Mouse (Mus musculus) ES-E14 (cell line): ENCODE results near the gene Gpr3. TPM values are rescaled to one million over a fixed set of nuclear protein-coding genes. Genes with fewer than 3 reads are reported as not detected.
A peak's percentile ranks its signal among the peaks of the same experiment; 100 is the strongest.

Source experiments
- DNase-seq: peaks from one replicate; pipeline ENCODE4 v3.0.0-alpha.2; 2013; ENCODE audit warnings: low read depth, low spot score
- H3K27ac ChIP-seq: 2 replicates; pipeline ENCODE4 v1.5.1; 2012; ENCODE audit warnings: low read depth, mild to moderate bottlenecking, low read length, moderate library complexity, mixed read lengths; ENCODE audit not compliant: poor library complexity, insufficient read depth, severe bottlenecking
- H3K36me3 ChIP-seq: 2 replicates; pipeline ENCODE4 v1.6.1; 2012; ENCODE audit warnings: mild to moderate bottlenecking, low read length, moderate library complexity, mixed read lengths; ENCODE audit not compliant: control insufficient read depth, poor library complexity, insufficient read depth, severe bottlenecking
- H3K4me1 ChIP-seq, 2 experiments: fragments of 150-350 bp in 1 of 2; sonication (generic) in 1 of 2; 2 replicates each; pipeline ENCODE4 v1.6.1; 2012; ENCODE audit warnings: low read length in 2 of 2, mild to moderate bottlenecking in 1 of 2, mixed read lengths in 1 of 2; ENCODE audit not compliant: control insufficient read depth in 2 of 2, insufficient read depth in 2 of 2, poor library complexity in 1 of 2
- H3K4me3 ChIP-seq, 2 experiments: fragments of 150-350 bp in 1 of 2; sonication (generic) in 1 of 2; 2 replicates each; pipeline ENCODE4 v1.5.1; 2012; ENCODE audit warnings: low read length in 2 of 2, low read depth in 1 of 2, mild to moderate bottlenecking in 1 of 2, mixed read lengths in 1 of 2; ENCODE audit not compliant: insufficient read depth in 1 of 2, poor library complexity in 1 of 2, severe bottlenecking in 1 of 2
- H3K9ac ChIP-seq: 2 replicates; pipeline ENCODE4 v1.6.1; 2012; ENCODE audit warnings: low read depth, mild to moderate bottlenecking, low read length, mixed read lengths; ENCODE audit not compliant: poor library complexity, insufficient read depth, severe bottlenecking
- H3K9me3 ChIP-seq: fragments of 150-350 bp; sonication (generic); 2 replicates; pipeline ENCODE4 v1.6.1; 2012; ENCODE audit warnings: low read depth, mild to moderate bottlenecking, low read length; ENCODE audit not compliant: control insufficient read depth, insufficient read depth
- CHD2 ChIP-seq: IDR thresholded peaks from 2 replicates; pipeline ENCODE4 v1.6.1; 2014; ENCODE audit warnings: mild to moderate bottlenecking, low read depth, low read length, inconsistent platforms
- HCFC1 ChIP-seq: IDR thresholded peaks from 2 replicates; pipeline ENCODE4 v1.6.1; 2012; ENCODE audit warnings: low read length, inconsistent platforms, borderline replicate concordance; ENCODE audit not compliant: insufficient read depth
- MAFK ChIP-seq: IDR thresholded peaks from 2 replicates; pipeline ENCODE4 v1.6.1; 2014; ENCODE audit warnings: mild to moderate bottlenecking, low read depth, low read length, inconsistent platforms; ENCODE audit not compliant: insufficient read depth
- ZC3H11A ChIP-seq: IDR thresholded peaks from 2 replicates; pipeline ENCODE4 v1.6.1; 2012; ENCODE audit warnings: low read depth, mild to moderate bottlenecking, inconsistent platforms, low read length, borderline replicate concordance
- ZNF384 ChIP-seq: IDR thresholded peaks from 2 replicates; pipeline ENCODE4 v1.6.1; 2012; ENCODE audit warnings: low read depth, low read length, inconsistent platforms
- in situ Hi-C, 2 experiments: fragments of 600-800 bp; cut with MboI; formaldehyde crosslinking; loops; one replicate each; pipeline ENCODE4 v1.15.1; 2025; ENCODE audit warnings: low sequenced_read_pairs in 2 of 2, inconsistent platforms in 1 of 2; ENCODE audit not compliant: unreplicated experiment in 2 of 2
- total RNA-seq: library from RNA; depleted of rRNA; stranded (reverse); fragments of 300-350 nt; gene quantifications from 2 replicates; pipeline ENCODE4 v1.2.3, GENCODE M21; 2012

Gpr3 gene
- total RNA-seq, 1 experiment = 0.85 TPM

DNA sequence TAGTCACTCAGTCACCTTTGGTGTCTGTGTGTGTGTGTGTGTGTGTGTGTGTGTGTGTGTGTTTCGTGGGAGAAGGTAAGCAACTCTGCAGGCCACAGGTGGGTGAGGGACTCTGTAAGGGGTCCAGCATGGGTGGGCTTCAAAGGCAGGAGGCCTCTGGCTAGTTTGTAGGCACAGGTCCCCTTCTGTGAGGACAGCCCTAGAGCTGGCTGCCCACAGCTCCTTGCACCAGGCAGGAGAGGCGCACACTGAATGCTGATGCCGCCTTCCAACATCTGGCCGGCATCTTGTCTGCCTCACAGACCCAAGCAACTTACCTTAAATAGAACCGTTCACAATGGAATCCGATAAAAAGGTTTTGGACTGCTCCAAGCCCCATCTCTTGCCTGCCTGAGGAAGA is 12.6 kb downstream of the Gpr3 start:
- no peak for TF ChIP-seq ZC3H11A
- TF ChIP-seq CHD2 = no peak
- no peak for TF ChIP-seq ZNF384
- TF ChIP-seq MAFK = no peak
- TF ChIP-seq HCFC1 = no peak
- DNase-seq = no peak
- H3K36me3 ChIP-seq = peaks cover 16% of the 10 kb centered on the region
- H3K4me1 ChIP-seq = peaks cover 12 to 43% of the 10 kb centered on the region in 2 experiments
- no peak overlapping the region for H3K4me3 ChIP-seq
- peak overlapping the region; percentile 38; the same call in 1 of the 2 replicates for H3K9ac ChIP-seq
- in situ Hi-C loops = no loop called here
- H3K27ac ChIP-seq = no peak overlapping the region
- no peaks in the 10 kb centered on the region for H3K9me3 ChIP-seq

DNA sequence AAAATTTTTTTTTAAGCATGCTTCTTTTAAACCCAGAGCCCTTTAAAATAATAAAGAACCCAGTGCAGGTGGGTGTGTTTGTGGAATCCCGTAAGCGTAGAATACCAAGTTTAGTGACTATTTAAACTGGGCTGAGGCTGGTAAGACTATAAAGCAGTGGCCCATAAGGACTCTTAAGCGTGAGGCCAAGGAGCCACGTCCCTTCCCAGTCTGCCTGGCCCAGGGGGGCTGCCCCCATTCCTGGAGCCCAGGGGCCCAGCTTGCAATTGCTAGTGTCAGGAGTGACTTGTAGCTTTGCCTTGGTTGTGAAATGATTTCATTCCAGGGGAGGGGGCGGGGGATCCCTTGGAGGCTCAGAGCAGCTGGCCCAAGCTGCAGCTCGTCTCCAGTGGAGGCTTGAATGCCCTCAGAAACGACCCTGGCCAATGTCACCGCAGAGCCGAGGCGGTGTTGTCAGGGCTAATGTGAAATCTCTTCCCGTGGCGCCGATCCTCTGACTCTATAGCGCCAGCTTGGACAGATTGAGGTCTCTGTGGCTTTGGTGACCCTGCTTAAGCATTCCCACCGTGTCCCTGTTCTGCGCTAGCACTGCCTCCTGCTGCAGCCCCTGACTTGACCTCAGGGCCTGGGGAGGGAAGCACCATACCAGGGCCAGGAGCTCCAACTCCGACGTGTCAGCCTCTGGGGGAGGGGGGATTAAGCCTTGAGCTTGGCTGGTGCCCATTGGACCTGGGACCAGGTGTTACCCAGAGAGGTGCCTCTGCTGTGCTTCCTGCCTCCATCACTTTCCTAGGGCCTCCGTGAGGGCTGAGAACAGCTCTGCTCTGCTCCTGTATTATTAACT is 13.8 kb downstream of the Gpr3 start:
- no peak overlapping the region; the same call in 1 of the 2 replicates for H3K9ac ChIP-seq
- no peak for DNase-seq
- H3K4me3 ChIP-seq = no peak overlapping the region
- TF ChIP-seq MAFK (no peak), ZNF384 (no peak), HCFC1 (no peak)
- H3K9me3 ChIP-seq = no peaks in the 10 kb centered on the region
- in situ Hi-C loops = no loop called here
- H3K36me3 ChIP-seq = peaks cover 22% of the 10 kb centered on the region
- H3K27ac ChIP-seq = no peak overlapping the region
- peaks cover 12 to 48% of the 10 kb centered on the region in 2 experiments for H3K4me1 ChIP-seq

DNA sequence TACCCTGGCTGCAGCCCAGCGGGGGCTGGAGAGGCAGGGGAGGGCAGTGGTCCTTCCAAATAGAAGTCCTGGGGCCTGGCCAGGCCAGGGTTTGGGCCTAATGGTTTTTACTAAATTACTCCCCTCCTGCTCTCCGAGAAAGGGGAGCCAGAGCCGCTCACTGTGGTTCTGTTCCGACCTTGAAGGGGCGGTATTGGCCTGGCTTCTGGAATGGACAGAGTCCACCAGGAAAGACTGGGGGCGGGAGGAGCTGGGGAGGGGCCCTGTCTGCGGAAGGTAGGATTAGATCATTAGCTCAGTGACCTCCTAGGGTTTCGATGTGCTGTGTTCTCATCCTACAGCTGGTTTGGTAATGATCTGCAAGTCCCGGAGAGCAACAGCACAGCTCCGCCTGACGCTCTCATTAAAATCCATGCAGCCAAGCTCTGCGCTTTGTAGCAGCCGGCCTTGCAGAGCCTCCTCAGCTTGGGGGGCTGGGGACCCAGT is 14.5 kb downstream of the Gpr3 start:
- Histone ChIP-seq H3K9ac (no peak overlapping the region), H3K27ac (no peak overlapping the region), H3K9me3 (no peaks in the 10 kb centered on the region), H3K4me3 (no peak overlapping the region), H3K36me3 (peaks cover 26% of the 10 kb centered on the region), H3K4me1 (peaks cover 12 to 48% of the 10 kb centered on the region in 2 experiments)
- in situ Hi-C loops = no loop called here
- TF ChIP-seq CHD2 = no peak
- no peak for TF ChIP-seq HCFC1
- no peak for TF ChIP-seq ZC3H11A
- TF ChIP-seq MAFK = no peak
- TF ChIP-seq ZNF384 = no peak
- no peak for DNase-seq

DNA sequence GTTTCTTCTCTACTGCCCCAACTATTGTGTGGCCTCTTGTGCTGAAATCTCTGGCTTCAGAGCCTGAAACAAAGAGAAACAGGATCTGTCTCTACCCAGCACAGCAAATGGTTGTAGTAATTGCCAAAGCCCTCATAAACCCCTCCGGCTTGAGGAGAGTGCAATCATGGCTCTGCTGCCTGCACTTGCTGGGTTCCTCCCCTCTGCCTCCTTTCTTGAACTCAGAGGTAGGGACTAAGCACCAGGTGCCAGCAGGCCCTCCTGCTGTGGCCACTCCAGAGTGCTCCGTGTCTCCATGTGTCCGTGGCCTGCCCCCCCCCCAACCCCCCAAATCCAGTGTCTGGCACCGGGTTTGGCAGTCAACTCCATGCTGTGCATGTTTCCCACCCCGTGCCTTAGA is 15.0 kb downstream of the Gpr3 start:
- Histone ChIP-seq H3K9me3 (no peaks in the 10 kb centered on the region), H3K4me3 (no peak overlapping the region), H3K4me1 (peaks cover 12 to 48% of the 10 kb centered on the region in 2 experiments), H3K9ac (no peak overlapping the region), H3K27ac (no peak overlapping the region), H3K36me3 (peaks cover 31% of the 10 kb centered on the region)
- DNase-seq = no peak
- TF ChIP-seq MAFK (no peak), ZNF384 (no peak), CHD2 (no peak), HCFC1 (no peak)
- in situ Hi-C loops = no loop called here

DNA sequence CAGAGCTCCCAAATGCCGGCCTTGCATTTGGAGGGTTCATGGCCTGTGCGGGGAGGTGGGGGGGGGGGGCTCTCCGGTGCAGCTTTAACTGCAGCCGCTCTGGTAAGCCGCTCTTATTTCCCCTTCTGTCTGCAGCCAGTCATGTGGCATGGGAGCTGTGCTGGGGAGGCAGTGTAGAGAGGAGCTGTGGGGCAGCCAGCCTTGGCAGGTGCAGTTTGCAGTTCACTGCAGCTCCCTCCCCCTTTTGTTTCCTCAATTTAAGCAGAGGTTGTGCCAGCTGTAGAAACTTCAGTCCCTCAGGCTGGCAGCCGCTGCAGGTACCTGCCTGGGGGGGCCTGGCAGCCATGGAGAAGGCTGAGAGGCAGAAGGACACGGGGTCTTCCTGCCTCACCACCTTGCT is 15.5 kb downstream of the Gpr3 start:
- no peaks in the 10 kb centered on the region for H3K9me3 ChIP-seq
- no peak overlapping the region for H3K4me3 ChIP-seq
- peaks cover 9 to 44% of the 10 kb centered on the region in 2 experiments for H3K4me1 ChIP-seq
- H3K9ac ChIP-seq = no peak overlapping the region
- DNase-seq = no peak
- no peak for TF ChIP-seq ZNF384
- TF ChIP-seq CHD2 = no peak
- TF ChIP-seq MAFK = no peak
- TF ChIP-seq ZC3H11A = no peak
- no peak for TF ChIP-seq HCFC1
- in situ Hi-C loops = no loop called here
- H3K27ac ChIP-seq = no peak overlapping the region
- H3K36me3 ChIP-seq = peaks cover 34% of the 10 kb centered on the region
